Mouse (Mus musculus): ENCODE measurements around the gene Ctbp2. TPM values are rescaled to one million over a fixed set of nuclear protein-coding genes. Genes with fewer than 3 reads are reported as not detected.

Gene Ctbp2
- total and polyA plus RNA-seq, 3 experiments, result 55.8 to 132 (median 84.5) TPM

- ATAC-seq (ENCODE audit: extremely low read depth, insufficient number of reproducible peaks, low FRiP score, poor library complexity, severe bottlenecking), result peak; percentile 64
- H3K9me3 ChIP-seq (replicated peaks), result no peaks in the 10 kb centered on the region
- H3K4me1 ChIP-seq (ENCODE audit: insufficient read depth, low read depth, low read length), result peaks cover 48% of the 10 kb centered on the region
- TF ChIP-seq POLR2AphosphoS5 (IDR thresholded peaks at IDR 0.05; ENCODE audit: insufficient replicate concordance, low read depth, low read length) (no peak), TAL1 (conservative IDR thresholded peaks at IDR 0.05; ENCODE audit: low read depth, low read length) (no peak), GATA1 (IDR thresholded peaks at IDR 0.05; ENCODE audit: borderline replicate concordance, low read length) (no peak), GATA2 (IDR thresholded peaks at IDR 0.05; ENCODE audit: borderline replicate concordance, low read depth, low read length) (no peak), CTCF (IDR thresholded peaks at IDR 0.05; ENCODE audit: low read depth, low read length) (no peak)
- peaks cover 59% of the 10 kb centered on the region for H3K36me3 ChIP-seq (replicated peaks)
- peak; percentile 52 for DNase-seq (ENCODE audit: low spot score)
- H3K4me3 ChIP-seq (ENCODE audit: low read depth, low read length), result peak overlapping the region; percentile 63; the same call in 1 of the 2 replicates
- no peaks in the 10 kb centered on the region for H3K27me3 ChIP-seq (ENCODE audit: insufficient read depth, low read length)
Observed at GRCm38 (mm10) chr7:133114847-133115470, 9.2 kb downstream of the Ctbp2 start.

DNA sequence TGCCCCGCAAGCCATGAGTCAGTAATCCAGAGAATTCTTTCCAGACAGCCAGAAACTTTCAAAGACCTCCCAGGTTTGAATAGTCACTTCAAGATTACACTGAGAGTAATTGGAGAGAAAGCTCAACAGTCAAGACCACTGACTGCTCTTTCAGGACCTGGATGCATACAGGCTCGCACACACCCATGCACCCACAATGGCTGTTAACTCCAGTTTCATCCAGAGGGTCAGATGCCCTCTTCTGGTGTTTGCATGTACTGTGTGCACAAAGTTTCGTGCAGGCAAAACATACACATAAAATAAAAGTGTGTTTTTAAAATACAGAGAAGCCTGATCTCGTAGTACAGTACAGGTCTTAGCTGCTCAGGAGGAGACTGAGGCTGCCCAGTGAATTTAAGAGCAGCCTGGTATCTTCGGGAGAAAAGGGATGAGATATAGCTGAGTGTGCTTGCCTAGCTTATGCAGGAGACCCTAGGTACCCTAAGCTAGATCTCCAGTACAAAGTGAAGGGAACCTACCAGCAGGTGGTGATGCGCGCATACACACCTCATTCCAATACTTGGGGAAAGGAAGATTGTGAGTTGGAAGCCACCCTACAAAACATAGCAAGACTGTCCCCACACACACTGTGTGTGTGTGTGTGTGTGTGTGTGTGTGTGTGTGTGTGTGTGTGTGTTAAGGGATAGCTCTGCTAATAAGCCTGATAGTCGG, 10.8 kb downstream of the Ctbp2 start:
- ATAC-seq (ENCODE audit: extremely low read depth, insufficient number of reproducible peaks, low FRiP score, poor library complexity, severe bottlenecking) (no peak), DNase-seq (ENCODE audit: low spot score) (no peak)
- Histone ChIP-seq H3K9me3 (replicated peaks) (no peaks in the 10 kb centered on the region), H3K4me1 (ENCODE audit: insufficient read depth, low read depth, low read length) (peaks cover 49% of the 10 kb centered on the region), H3K4me3 (ENCODE audit: low read depth, low read length) (no peak overlapping the region), H3K36me3 (replicated peaks) (peaks cover 65% of the 10 kb centered on the region), H3K27me3 (ENCODE audit: insufficient read depth, low read length) (no peaks in the 10 kb centered on the region)
- TF ChIP-seq CTCF (IDR thresholded peaks at IDR 0.05; ENCODE audit: low read depth, low read length), result no peak
- no peak for TF ChIP-seq GATA1 (IDR thresholded peaks at IDR 0.05; ENCODE audit: borderline replicate concordance, low read length)
- no peak for TF ChIP-seq TAL1 (conservative IDR thresholded peaks at IDR 0.05; ENCODE audit: low read depth, low read length)
- TF ChIP-seq GATA2 (IDR thresholded peaks at IDR 0.05; ENCODE audit: borderline replicate concordance, low read depth, low read length), result no peak
- TF ChIP-seq POLR2AphosphoS5 (IDR thresholded peaks at IDR 0.05; ENCODE audit: insufficient replicate concordance, low read depth, low read length), result no peak

DNA sequence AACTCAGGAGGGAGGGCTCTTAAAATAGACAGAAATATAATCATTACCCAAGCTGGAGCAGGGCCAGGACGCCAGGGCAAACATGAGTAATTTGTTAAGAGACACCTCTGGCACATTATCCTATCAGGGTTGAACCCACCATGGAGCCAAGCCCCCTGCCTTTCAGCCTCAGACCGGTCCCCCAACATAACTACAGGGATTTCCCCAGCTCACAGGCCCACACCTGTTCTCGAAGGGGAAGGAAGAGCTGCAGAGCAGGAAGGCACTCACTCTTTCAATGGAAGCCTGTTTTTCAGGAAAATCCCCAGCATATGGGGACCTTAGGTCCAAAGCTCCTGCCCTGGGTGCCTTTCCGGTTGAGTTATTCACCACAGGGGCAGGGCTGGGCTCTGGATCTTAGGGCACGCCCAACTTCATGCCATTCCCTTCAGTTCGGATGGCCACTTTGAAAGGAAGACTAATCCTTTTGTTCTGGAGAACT, 11.8 kb downstream of the Ctbp2 start:
- no peaks in the 10 kb centered on the region for H3K9me3 ChIP-seq (replicated peaks)
- DNase-seq (ENCODE audit: low spot score) (no peak), ATAC-seq (ENCODE audit: extremely low read depth, insufficient number of reproducible peaks, low FRiP score, poor library complexity, severe bottlenecking) (no peak)
- H3K4me1 ChIP-seq (ENCODE audit: insufficient read depth, low read depth, low read length), result peaks cover 43% of the 10 kb centered on the region
- no peak for TF ChIP-seq POLR2AphosphoS5 (IDR thresholded peaks at IDR 0.05; ENCODE audit: insufficient replicate concordance, low read depth, low read length)
- no peak for TF ChIP-seq GATA2 (IDR thresholded peaks at IDR 0.05; ENCODE audit: borderline replicate concordance, low read depth, low read length)
- TF ChIP-seq GATA1 (IDR thresholded peaks at IDR 0.05; ENCODE audit: borderline replicate concordance, low read length), result no peak
- no peak for TF ChIP-seq CTCF (IDR thresholded peaks at IDR 0.05; ENCODE audit: low read depth, low read length)
- TF ChIP-seq TAL1 (conservative IDR thresholded peaks at IDR 0.05; ENCODE audit: low read depth, low read length), result no peak
- no peaks in the 10 kb centered on the region for H3K27me3 ChIP-seq (ENCODE audit: insufficient read depth, low read length)
- H3K36me3 ChIP-seq (replicated peaks), result peaks cover 69% of the 10 kb centered on the region
- no peak overlapping the region for H3K4me3 ChIP-seq (ENCODE audit: low read depth, low read length)

DNA sequence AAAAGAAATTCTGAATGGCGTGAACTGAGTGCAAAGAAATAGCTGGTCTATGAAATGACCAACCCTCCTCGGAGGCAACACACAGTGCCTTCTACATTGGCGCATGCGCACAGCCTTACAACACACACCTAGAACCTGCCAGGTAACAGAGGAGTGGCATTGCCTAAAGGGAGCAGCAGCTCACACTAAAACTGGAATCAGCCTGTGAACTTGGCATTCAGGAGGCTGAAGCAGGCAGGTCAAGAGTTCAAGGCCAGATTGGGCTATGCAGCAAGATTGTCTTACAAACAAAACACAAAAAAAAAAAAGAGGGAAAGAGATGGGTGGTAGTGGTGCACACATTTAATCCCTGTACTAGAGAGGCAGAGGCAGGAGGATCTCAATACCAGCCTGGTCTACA, 14.7 kb downstream of the Ctbp2 start:
- no peak for TF ChIP-seq CTCF (IDR thresholded peaks at IDR 0.05; ENCODE audit: low read depth, low read length)
- TF ChIP-seq TAL1 (conservative IDR thresholded peaks at IDR 0.05; ENCODE audit: low read depth, low read length), result no peak
- no peak for TF ChIP-seq GATA2 (IDR thresholded peaks at IDR 0.05; ENCODE audit: borderline replicate concordance, low read depth, low read length)
- no peak for TF ChIP-seq GATA1 (IDR thresholded peaks at IDR 0.05; ENCODE audit: borderline replicate concordance, low read length)
- TF ChIP-seq POLR2AphosphoS5 (IDR thresholded peaks at IDR 0.05; ENCODE audit: insufficient replicate concordance, low read depth, low read length), result no peak
- no peaks in the 10 kb centered on the region for H3K27me3 ChIP-seq (ENCODE audit: insufficient read depth, low read length)

GRCm38 (mm10) chr7:133108695-133109094, 15.5 kb downstream of the Ctbp2 start:
- TF ChIP-seq GATA1 (IDR thresholded peaks at IDR 0.05; ENCODE audit: borderline replicate concordance, low read length) (no peak), POLR2AphosphoS5 (IDR thresholded peaks at IDR 0.05; ENCODE audit: insufficient replicate concordance, low read depth, low read length) (no peak), TAL1 (conservative IDR thresholded peaks at IDR 0.05; ENCODE audit: low read depth, low read length) (no peak), GATA2 (IDR thresholded peaks at IDR 0.05; ENCODE audit: borderline replicate concordance, low read depth, low read length) (no peak), CTCF (IDR thresholded peaks at IDR 0.05; ENCODE audit: low read depth, low read length) (no peak)
- no peaks in the 10 kb centered on the region for H3K9me3 ChIP-seq (replicated peaks)
- ATAC-seq (ENCODE audit: extremely low read depth, insufficient number of reproducible peaks, low FRiP score, poor library complexity, severe bottlenecking) (no peak), DNase-seq (ENCODE audit: low spot score) (no peak)
- H3K4me1 ChIP-seq (ENCODE audit: insufficient read depth, low read depth, low read length), result peaks cover 12% of the 10 kb centered on the region
- no peak overlapping the region for H3K4me3 ChIP-seq (ENCODE audit: low read depth, low read length)
- H3K36me3 ChIP-seq (replicated peaks), result peaks cover 82% of the 10 kb centered on the region
- H3K27me3 ChIP-seq (ENCODE audit: insufficient read depth, low read length), result no peaks in the 10 kb centered on the region

More for the DNA sequence above, 14.7 kb downstream of the Ctbp2 start:
- DNase-seq (ENCODE audit: low spot score), result no peak
- Histone ChIP-seq H3K9me3 (replicated peaks) (no peaks in the 10 kb centered on the region), H3K4me3 (ENCODE audit: low read depth, low read length) (no peak overlapping the region), H3K36me3 (replicated peaks) (peaks cover 84% of the 10 kb centered on the region), H3K4me1 (ENCODE audit: insufficient read depth, low read depth, low read length) (peaks cover 17% of the 10 kb centered on the region)
- ATAC-seq (ENCODE audit: extremely low read depth, insufficient number of reproducible peaks, low FRiP score, poor library complexity, severe bottlenecking), result no peak

DNA sequence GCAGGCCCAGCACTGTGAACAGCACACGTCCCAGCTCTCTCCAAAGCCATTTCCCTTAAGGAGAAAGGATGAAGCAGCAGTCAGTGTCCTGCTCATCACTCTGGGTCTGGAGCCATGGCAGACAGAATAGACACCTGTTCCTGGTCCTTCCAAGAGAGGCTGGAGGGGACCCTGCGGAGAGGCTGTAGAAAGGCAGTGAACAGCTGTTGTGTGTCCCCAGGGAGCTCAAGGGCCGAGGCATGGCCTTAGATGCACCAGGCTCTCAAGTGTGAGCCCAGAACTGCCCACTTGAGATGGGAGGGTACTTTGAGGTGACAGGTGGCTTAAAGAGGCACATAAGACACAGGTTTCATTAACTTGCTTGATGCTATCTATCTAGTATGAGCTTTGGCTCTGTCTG, 21.6 kb downstream of the Ctbp2 start:
- H3K36me3 ChIP-seq (replicated peaks), result peaks cover 86% of the 10 kb centered on the region
- ATAC-seq (ENCODE audit: extremely low read depth, insufficient number of reproducible peaks, low FRiP score, poor library complexity, severe bottlenecking) (no peak), DNase-seq (ENCODE audit: low spot score) (no peak)
- no peak overlapping the region for H3K4me3 ChIP-seq (ENCODE audit: low read depth, low read length)
- H3K4me1 ChIP-seq (ENCODE audit: insufficient read depth, low read depth, low read length), result peaks cover 5% of the 10 kb centered on the region; the same call in 1 of the 2 replicates
- H3K27me3 ChIP-seq (ENCODE audit: insufficient read depth, low read length), result no peaks in the 10 kb centered on the region
- no peaks in the 10 kb centered on the region for H3K9me3 ChIP-seq (replicated peaks)
- no peak for TF ChIP-seq GATA1 (IDR thresholded peaks at IDR 0.05; ENCODE audit: borderline replicate concordance, low read length)
- TF ChIP-seq TAL1 (conservative IDR thresholded peaks at IDR 0.05; ENCODE audit: low read depth, low read length), result no peak
- no peak for TF ChIP-seq POLR2AphosphoS5 (IDR thresholded peaks at IDR 0.05; ENCODE audit: insufficient replicate concordance, low read depth, low read length)
- TF ChIP-seq GATA2 (IDR thresholded peaks at IDR 0.05; ENCODE audit: borderline replicate concordance, low read depth, low read length), result no peak
- TF ChIP-seq CTCF (IDR thresholded peaks at IDR 0.05; ENCODE audit: low read depth, low read length), result no peak

Measured in G1E (cell line).